Mouse (Mus musculus) NIH3T3 (cell line): ENCODE data around the gene Man1c1.

Experiments used
- DNase-seq: peaks from one replicate; pipeline ENCODE4 v3.0.0-alpha.2; 2012; ENCODE audit warnings: low read depth

Gene Man1c1

DNA sequence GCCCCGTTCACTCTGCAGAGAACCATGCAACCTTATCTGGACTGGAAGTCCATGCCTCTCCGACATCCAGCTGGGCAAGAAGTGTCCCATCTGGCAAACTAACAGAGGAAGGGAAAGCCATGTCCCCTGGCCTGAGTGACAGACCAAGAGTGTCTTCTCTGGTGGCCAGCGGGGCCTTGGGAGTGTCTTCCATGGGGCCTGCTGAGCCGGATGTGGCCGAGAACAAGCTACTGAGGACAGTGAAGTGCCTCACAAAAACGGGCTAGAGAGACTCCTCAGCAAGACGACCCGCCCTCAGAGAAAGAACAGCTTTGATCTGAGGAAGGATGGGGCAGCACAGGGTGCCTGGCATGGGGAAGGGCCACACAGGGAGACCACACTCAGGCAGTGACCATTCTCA lies 67.7 kb downstream of the Man1c1 start:
- no peak for DNase-seq

DNA sequence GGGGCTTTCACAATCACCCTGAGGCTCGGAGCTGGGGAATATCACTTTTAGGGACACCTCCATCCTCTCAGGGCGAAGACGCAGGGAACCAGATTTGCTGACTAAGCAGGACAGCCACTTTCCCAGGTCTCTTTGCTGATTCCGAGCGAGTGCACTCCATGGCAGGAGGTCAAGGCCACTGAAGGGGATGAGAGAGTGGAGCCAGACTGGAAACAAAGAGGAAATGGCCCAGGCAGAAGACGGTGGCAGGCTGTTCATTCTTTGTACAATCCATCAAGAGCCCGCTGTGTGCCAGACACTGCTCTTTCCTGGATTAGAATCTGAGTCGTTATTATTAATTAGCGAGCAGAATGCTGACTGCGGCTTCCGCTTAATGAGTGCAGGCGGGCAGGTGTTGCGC lies 70.1 kb downstream of the Man1c1 start:
- no peak for DNase-seq

DNA sequence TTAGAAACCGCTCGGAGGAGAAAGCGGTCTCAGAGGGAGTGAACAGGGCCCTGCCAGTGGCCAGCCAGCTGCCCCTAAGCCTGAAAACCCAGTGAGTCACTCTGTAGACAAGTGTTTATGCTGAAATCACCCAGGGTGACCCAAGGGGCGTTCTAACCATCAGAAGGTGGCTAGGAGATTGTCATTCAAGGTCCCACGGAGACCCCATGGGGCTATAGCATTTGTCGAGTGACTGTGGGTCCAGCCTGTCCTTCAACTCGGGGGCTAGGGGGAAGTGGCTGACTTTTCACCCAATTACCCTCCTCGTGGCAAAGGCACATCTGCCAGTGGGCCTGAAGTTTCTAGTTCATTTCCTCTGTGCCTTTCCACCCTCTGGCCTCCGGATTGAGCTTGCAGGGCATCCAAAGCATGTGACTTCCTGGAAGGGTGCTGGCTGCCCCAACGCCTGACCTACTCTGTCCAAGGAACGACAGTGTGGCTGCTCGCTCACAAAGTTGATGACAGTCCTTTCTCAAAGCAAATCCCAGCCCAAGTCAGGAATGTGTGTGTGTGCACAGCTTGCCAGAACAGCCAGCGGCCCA lies 71.9 kb downstream of the Man1c1 start:
- peak; percentile 77 for DNase-seq

DNA sequence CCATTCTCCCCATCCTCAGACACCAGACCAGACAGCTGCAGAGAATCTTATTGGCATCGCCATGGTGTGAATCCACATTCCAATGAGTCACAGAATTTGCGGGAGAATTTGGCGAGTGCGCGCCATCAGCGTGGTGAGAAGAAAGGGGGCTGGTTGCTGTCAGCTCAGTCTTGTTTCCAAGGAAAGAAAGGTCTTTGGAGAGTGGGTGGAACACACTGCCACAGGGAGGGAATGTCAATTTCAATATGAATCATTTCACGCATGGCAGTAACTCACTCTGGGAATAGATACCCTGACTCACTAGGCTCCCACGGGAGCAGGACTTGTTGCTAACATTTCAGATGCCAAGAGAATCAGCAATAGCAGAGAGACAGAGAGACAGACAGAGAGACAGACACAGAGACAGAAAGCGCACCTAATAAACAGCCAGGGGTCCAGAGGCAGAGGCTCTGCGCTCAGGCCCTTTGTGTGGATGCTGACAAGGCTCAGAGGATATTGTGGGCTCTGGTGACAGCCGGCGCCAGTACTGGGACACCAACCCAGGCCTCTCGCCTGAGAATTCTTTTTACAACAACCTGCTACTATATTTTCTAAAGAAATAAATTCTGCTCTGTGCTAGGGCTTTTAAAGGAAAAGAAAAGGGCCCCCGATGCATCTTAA lies 72.5 kb downstream of the Man1c1 start:
- peak; percentile 89 for DNase-seq

DNA sequence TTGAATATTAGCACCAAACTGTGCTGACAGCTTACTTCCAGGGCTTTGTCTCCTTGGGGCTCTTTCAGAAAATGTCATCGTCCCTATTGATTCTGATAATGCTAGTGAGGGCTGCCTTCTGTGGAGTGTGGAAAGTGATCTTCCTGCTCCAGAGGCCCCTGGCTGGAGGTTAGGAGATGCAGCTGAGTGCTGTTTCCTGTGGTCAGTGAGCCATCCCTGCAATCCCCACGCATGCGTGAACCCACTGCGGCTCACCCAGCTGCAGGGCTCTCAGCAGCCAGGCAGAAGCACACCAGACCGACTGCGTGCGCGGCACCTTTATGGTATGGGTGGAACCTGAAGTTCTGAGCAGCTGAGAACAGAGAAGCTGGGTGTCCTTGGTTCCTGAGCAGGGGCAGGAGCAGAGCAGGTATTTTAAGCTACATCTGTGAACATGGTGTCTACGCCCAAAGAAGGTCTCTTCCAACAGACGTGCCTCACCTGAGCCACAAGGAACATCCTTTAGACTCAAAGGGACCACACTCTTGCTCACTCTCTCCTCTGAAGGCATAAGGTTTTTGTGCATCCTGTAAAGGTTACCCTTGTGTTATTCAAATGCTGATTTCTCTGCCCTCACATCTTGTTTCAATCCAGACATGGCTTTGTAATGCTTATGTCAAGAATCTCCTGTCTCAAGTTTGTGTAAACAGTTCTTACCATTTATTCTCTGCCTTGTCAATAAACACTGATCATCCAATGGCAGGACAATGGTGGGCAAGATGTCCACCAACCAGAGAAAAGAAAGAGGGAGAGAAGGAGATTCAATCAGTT lies 75.3 kb downstream of the Man1c1 start:
- no peak for DNase-seq

DNA sequence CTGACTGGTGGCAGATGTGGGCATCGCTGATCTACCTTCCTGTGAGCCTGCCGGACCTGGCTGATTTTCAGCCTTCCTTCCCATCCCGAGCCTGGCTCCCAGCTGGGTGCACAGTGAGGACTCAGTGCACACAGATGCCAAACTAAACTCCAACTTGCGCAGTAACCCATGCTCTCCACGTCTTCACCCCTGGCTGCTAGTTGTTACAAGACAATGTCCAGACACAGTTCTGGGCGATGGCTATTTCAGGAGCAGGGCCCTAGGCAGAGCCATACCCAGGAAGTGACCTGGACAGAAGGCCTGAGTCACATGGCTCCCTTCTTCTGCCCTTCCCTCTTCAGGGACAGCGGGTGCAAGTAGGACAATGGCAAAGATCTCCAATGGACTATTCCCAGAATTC lies 76.0 kb downstream of the Man1c1 start:
- no peak for DNase-seq

DNA sequence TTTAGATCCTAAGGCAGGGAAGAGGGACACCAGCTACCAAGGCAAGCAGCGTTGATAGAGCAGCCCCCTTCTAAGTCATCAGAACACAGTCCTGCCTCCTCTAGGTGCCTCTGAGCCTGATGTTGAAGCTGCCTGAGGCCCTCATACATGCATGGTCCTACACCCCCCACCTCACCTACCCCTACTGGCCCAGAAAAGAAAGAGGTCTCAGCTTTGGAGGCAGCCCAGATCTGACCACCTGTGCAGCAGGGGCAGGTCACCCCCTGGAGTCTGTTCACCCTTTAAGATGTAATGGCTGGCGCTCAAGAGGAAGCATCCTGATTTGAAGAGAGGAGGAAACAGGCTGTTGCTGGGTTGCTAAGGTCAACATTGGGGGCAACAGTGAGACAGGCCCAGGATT lies 77.2 kb downstream of the Man1c1 start:
- DNase-seq = no peak

DNA sequence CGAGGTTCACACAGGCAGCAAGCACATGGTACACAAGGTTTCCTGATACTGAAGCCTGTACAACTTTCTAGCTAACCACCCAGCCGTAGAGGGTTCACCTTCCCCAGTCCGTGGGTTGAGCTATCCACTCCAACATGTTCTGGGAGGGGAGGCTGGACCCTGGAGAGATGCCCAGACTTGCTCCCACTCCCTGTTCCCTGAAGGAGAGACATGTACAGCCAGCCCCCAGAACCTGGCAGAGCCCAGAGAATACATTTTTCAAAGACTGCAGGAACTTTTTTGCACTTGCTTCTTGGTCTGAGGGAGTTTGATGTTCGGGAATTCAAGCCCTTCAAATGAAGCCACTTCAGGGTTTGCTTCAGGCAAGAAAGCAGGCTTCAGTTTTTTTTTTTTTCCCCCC lies 77.7 kb downstream of the Man1c1 start:
- peak; percentile 41 for DNase-seq

DNA sequence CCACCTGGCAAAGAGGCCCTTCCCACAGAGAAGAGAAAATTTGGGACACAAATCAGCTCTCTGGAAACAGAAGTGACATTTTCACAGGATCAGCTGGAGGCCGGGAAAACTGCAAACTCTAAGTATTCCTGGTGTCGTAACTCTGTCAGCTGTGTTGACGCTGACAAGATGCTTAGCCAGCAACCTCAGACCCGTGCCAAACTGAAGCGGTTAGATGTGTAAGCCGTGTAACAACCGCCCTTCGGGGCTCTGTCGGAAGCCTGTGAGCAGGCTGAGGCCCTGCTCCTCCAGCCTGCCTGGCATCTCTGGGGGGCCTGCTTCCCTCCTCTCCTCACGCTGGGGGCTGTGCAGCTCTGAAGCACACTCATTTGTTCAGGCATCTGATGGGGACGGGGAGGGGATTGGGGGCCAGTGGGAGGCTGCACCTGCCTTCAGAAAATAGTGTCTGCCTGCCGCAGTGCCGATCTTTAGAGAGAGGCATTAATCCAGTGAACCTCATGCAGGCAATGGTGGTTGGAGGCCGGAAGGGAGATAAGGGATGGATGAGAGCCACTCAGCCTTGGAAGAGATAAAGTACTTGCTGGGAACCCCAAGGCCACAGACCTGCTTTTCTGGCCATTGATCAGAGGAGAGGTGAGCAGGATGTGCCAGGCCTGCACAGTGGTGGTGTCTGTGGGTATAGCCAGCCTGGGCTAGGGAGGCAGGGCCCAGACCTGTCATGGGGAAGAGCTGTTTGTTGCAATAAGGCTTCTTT lies 79.8 kb downstream of the Man1c1 start:
- peak; percentile 44 for DNase-seq

DNA sequence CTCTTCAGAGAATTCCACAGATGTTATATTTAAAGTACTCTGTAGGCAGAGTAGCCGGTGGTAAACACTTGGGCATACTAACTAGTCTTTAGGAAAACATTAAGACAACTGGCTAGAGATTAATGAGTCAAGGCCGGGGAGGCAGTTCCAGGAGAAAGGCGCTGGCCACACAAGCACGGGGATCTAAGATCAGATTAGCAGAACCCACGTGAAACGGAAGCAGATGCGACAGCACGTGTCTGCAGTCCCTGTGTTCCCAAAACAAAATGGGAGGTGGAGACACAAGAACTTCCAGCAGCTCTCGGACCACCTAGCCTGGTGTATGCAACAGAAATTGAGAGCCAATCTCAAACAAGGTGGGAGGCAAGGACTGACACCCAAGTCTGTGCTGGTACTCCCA lies 82.4 kb downstream of the Man1c1 start:
- DNase-seq = no peak

DNA sequence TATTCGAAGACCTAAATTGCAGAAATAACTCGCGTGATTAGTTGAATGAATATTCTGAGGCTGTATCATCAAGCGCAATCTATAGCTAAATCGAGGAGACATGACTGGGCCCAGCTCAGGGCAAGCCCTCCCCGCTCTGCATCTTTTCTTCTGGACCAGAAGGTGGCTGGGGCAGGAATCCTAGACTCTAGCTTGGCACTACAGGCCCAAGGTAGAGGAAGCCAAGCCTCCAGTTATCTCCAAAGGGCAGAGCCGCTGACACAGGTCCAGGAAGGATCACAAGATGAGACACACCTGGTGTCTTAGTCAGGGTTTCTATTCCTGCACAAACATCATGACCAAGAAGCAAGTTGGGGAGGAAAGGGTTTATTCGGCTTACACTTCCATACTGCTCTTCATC lies 83.8 kb downstream of the Man1c1 start:
- DNase-seq = no peak

DNA sequence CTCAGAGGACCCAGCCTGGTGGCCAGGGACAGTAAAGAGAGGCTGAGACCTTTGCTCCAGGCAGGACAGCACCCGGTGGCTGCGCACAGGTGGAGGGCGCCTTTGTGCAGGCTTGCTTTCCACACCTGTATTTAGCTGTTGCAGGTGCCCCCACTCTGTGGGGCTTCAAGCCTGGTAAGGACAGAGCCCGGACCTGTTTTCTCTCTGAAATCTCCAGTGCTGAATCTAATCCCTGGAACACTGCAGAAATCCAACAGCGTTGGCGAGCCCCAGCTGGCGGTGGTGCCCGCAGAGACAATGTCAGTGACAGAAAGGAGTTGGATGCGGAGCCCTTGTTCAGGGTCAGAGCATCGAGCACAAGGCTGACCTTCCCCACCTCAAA lies 84.6 kb downstream of the Man1c1 start:
- DNase-seq = no peak

DNA sequence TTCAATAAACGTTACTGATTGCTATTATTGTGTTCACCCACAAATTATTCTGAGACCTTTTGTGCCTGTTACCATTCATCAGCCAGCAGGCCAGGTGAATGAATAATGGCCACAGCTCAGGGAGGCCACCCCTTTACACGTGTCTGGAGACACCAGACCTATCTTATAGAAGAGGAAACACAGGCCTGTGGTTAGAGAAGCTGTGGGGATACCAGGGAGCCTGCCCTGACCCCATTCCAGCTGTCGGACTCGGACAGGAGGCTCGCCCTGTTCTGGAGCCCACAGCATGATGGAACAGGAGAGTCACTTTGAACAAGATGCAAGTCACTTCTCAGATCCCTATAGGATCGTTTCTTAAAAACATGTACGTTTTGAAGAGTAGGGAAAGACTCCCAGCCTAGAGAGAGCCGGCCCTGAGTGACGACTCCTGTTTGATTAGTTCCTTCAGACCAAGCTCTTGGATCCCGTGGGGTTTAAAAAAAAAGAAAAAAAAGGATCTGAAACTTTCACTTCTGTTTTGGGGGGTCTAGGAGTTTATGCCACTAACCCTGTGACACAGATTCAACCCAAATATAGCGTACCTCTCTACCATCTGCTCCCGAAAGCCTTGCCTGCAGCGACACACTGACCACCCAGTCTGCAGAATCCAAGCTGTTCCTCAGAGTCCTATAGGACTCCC lies 85.1 kb downstream of the Man1c1 start:
- DNase-seq = no peak

DNA sequence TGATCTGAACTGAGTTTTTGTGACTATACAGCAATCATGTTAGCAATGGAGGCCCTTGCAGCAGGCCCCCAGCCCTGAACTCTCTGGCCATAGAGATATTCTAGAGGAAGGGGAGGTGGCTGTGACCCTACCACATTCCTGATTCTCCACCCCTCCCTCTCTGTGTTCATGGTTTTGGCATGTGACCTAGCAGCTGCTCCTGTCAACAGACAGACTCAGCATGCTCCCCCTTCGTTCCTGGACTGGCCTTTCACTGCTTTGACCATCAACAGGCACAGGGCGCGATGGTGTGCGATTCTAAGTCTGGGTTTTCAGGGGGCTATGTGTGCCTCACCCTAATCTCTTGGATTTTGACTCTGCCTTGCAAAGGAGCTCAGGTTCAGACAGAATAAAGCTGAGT lies 86.3 kb downstream of the Man1c1 start:
- DNase-seq = no peak

DNA sequence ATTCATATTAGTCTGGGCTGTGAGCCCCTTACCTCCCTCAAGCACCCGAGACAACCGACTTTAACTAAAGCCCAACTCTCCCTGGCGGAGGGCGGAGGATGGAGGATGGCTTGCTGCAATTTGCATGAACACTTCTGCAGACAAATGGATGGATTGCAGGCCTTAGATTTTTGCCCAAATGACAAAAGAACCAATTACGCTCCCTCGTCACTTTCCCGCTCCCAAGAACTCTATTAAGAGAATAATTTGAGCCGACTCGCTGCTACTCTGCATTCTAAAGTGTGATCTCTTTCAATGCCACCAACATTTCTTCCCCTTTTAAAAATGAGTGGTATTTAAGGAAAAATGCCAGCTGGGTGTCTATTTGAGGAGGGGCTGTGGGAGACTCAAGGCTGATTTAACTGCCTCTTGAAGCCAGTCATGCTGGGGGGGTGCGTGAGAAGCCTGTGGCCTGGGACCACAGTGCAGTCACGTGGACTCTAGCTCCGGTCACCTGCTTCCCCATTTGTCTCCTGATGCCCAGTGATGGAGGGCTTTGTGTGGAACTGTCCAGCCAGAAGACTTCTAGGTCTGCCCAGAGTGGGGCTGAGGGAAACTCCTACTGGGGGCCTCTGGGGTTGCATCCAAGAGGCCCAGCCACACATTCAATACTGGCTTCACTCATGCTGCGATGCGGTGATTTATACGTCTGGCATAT lies 88.0 kb downstream of the Man1c1 start:
- DNase-seq = no peak

DNA sequence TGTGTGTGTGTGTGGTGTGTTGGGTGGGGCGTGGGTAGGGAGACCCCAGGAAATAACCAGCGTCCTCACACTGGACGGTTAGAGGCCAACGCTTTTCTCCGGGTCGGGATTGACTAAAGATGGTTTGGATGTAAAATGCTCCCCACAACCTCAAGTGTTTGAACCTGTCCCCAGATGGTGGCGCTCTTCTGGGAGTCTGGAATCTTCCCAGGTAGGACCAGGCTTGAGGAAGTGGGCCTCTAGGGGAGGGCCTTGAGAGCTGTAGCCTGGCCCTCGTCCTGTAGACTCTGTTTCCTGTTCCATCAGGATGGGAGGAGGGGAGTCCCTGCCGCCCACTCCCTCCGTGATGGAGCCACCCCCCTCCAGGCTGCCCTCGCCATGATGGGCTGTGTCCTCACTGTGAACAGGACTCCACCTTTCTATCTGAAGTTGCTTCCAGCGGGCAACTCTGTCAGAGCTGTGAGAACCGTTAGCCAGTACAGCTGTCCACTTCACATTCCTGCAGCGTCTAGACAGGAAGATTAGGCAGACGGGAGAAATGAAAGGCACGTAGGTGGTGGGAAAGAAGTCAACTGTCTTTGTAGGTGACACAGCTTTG lies 91.9 kb downstream of the Man1c1 start:
- no peak for DNase-seq

DNA sequence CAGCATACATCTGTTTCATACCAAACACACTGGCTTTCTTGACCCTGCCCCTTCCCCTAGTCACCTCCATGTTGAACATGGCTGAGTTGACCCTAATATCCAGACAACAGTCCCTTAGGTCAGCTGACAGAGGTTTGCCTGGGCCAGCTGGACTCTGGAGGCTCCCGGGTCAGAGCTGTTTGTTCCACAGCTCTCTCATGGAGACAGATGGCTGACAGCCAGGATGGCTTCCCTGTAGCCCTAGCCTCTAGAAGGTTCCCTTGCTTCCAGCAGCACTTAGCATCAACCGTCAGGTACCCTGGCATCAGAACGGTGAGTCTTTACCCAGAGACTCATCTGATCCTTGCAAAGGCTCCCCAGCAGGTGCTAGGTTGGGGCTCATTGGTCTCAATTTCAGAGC lies 93.5 kb downstream of the Man1c1 start:
- DNase-seq = no peak

DNA sequence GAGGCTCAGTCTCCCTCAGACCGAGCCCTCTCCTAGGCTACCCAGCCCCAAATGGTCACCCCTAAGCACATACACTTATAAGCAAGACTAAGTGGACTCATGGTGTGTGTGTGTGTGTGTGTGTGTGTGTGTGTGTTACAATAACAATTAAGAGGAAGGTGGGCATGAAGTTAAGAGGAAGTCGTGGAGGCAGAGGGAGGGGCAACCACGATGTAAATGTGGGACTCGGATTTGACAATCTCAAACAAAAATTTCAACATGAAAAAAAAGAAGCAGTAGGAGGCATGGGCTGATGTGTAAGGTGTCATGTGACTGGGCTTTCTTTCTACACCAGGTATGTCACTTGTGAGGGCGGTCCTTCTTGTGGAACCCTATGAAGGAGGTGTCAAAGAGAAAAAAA lies 96.4 kb downstream of the Man1c1 start:
- DNase-seq = no peak

DNA sequence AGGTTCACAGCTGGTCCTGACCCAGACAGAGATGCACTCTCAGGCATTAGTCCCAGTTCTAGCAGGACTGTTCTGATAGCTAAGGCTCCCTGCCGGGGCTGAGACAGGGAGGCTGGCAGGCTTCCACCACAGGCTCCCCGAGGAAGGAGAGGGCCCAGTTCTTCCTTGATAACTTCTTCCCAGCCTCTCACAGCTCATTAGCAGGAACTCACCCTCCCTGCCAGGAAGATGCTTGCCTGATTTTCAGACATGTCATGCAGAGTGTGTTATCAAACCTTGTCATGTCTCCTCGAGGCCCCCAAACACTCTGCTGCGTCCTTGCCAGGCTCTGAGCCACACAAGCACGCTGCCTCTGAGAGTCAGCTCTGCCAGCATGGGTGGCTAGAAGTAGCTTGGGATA lies 98.0 kb downstream of the Man1c1 start:
- peak; percentile 51 for DNase-seq

DNA sequence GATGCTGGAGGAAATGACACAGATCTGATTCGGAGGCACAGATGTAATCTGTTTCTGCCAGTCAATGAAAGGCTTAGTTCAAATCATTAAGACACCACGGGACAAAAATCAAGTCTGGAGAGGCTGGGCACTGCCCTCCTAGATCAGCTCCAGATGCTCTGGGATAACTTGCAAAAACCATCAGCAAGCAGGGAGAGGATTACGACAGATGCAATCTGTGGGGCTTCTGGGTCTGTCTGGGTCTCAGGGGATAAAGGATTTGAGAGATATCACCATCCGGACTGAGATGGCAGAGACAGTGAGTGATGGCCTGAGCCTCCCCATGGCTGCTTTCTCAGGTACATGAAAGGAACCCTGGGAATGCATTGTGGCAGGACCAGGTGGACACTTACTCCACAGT lies 99.6 kb downstream of the Man1c1 start:
- peak; percentile 37 for DNase-seq

DNA sequence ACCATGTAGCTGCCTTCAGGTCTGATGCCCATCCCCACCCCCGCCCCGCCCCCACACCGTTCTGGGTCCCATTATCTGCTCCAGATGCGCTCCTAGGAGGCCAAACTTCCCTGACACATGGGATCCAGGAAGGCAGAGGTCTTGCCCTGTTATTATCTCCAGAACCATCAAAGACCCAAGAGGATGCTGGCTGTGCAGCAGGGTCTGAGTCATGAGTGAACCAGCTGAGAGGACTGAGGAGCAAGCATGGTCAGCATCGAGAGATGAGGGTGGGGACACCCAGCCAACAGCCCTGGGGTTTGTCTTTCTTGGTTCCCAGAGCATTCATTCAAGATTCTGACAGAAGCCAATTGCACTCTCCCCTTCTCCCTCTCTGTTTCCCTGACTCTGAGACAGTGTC lies 100.5 kb downstream of the Man1c1 start:
- DNase-seq = peak; percentile 50
